Mouse (Mus musculus): ENCODE results near the gene Brd1.

GRCm38 (mm10) chr15:88706320-88706719 is 27.7 kb downstream of the Brd1 start:
- TF ChIP-seq MYOG (IDR thresholded peaks at IDR 0.05; ENCODE audit: control insufficient read depth in 1 of 3, insufficient read depth in 1 of 3, insufficient read length in 2 of 3, low read depth in 2 of 3) (no peak), POLR2A (IDR thresholded peaks at IDR 0.05; ENCODE audit: insufficient read length, low read depth) (no peak), USF1 (IDR thresholded peaks at IDR 0.05; ENCODE audit: low read depth) (no peak), MAX (IDR thresholded peaks at IDR 0.05; ENCODE audit: low read depth) (no peak), MYOD1 (IDR thresholded peaks at IDR 0.05; ENCODE audit: control insufficient read depth in 1 of 3, insufficient read length in 2 of 3, low read depth in 2 of 3) (no peak), TCF12 (IDR thresholded peaks at IDR 0.05; ENCODE audit: insufficient read depth, poor library complexity, severe bottlenecking) (no peak), E2F4 (IDR thresholded peaks at IDR 0.05; ENCODE audit: insufficient read depth) (no peak), TCF3 (IDR thresholded peaks at IDR 0.05; ENCODE audit: insufficient read length, low read depth) (no peak), SRF (IDR thresholded peaks at IDR 0.05; ENCODE audit: control insufficient read depth, insufficient read length, low read depth) (no peak), POLR2AphosphoS2 (IDR thresholded peaks at IDR 0.05; ENCODE audit: insufficient read length, low read depth) (no peak), REST (IDR thresholded peaks at IDR 0.05; ENCODE audit: insufficient read depth, insufficient read length) (no peak), CEBPB (IDR thresholded peaks at IDR 0.05; ENCODE audit: insufficient read depth, poor library complexity, severe bottlenecking) (no peak)

Data from myocyte (in vitro differentiated cells).